Mouse (Mus musculus): Measurements from ENCODE around the gene Foxm1. TPM values are rescaled to one million over a fixed set of nuclear protein-coding genes. Genes with fewer than 3 reads are reported as not detected.

The Foxm1 gene
- total RNA-seq (2022): 1 to 10 TPM; 1.1 to 1.7 (median 1.4) TPM

DNA sequence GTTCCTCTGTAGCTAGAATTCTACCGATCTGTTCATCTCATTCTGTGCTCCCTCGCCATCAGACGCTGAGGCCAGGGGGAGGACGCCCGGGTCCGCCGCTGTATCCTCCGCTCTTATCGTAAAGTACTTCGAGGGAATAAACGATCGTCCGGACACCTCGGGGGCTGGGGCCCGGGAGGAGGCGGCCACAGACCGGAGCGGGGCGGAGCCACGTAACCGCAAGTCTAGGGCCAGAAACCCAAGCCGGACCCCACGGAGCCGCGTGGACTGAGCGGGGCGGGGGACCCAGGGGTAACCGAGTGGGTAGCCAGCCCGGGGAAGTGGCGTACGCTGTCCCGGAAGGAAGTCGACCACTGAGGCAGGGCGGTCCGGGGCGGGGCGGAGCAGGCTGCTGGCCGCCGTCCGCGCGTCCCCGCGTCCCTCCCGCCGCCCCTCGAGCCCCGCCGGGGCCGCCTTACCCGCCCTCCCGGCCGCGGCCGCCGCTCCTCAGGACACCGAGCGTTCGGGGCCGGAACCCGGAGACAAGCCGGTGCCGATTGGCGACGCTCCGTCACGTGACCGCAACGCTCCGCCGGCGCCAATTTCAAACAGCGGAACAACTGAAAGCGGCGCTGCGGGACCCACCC is at the start of gene Foxm1, which contains the start of gene Rhno1:
Gene Foxm1 (plus strand): TSS at position 587 of the 626 bp plus-strand sequence.
Gene Rhno1 (minus strand): TSS at position 531 of the 626 bp plus-strand sequence.
- peak; percentile 61 to 73 for DNase-seq (ENCODE audit: low spot score in 2 of 2)

DNA sequence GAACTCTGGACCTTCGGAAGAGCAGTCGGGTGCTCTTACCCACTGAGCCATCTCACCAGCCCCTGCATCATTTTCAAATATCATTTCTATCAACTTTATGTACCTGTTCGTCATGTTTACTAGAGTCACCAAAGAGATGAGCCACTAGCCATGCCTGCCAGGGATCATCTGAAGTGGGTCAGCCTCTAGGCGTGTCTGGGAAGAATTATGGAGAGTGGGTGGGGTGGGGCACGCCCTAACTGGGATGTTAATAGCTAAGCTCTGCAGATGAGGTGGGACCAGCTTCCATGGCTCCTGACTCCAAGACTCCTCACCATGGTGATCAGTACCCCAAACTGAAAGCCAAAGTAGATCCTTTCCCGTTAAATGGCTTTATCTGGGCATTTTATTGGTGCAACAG is 48.0 kb upstream of the Foxm1 start:
- no peak for DNase-seq (ENCODE audit: low spot score in 2 of 2)

DNA sequence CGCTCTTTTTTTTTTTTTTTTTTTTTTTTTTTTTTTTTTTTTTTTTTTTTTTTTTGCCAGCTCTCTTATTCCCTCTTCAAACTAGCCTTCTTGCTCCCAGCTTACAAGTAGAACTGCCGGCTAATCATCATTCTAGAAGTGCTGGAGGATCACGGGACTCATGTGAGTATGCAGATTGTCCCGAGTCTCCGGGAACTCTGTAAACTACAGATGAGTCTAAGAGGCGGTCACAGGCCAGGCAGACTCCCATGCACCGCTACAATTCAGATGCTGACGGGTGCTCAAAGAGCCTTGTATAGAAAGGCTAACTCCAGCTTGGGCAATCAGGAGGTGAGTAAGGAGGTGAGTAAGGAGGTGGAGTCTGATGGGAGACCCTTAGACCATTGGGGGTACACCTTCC is 47.2 kb upstream of the Foxm1 start:
- DNase-seq (ENCODE audit: low spot score in 2 of 2): no peak

DNA sequence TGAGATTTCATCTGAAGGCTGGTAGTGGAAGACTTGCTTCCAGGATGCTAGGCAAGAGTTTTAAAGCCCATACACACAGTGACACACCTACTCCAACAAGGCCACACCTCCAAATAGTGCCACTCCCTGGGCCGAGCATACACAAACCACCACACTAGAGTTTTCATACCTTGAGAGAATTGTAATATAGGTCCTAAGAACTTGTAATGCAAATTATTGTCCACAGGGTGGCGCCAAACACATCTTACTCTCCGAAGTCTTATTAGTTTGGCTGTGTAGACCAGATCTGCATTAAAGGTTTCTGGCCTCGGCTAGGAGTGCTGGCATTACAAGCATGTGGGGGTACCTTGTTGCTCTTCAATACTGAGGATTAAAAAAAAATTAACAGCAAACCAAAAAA is 44.5 kb upstream of the Foxm1 start:
- peak; percentile 54 to 73 for DNase-seq (ENCODE audit: low spot score in 2 of 2)

DNA sequence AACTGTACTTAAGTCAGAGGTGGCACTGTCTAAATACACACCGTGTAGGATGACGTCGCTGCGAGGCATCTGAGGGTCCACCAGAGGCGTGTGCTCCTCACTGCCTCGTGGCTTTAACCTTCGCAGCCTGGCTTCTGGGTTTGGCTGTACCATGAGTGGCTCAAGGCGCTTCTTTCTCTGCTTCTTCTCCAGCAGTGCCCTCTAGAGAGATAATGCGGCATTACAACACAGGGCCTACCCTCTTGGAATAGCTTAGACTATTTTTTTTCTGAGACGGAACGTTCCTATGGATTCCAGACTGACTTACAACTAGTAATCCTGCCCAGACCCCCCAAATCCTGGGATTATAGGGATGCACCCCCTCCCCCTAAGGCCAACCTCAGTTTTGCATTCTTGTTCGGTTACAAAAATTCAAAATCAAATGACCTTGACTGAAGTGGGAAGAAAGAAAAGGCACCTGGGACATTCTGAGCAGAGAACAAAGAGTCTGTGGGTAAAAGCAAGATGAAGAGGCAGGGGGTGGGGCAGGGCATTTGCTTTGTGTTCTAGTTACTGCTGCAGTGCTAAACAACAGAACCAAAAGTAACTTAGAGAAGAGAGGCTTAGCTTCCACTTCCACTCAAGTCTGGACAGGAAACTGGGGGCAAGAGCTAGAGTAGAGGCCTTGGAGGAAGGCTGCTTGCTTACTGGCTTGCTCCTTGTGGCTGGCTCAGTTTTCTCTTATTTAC is 28.2 kb upstream of the Foxm1 start:
- peak in 1 of 2 experiments; percentile 69 for DNase-seq (ENCODE audit: low spot score in 2 of 2)

DNA sequence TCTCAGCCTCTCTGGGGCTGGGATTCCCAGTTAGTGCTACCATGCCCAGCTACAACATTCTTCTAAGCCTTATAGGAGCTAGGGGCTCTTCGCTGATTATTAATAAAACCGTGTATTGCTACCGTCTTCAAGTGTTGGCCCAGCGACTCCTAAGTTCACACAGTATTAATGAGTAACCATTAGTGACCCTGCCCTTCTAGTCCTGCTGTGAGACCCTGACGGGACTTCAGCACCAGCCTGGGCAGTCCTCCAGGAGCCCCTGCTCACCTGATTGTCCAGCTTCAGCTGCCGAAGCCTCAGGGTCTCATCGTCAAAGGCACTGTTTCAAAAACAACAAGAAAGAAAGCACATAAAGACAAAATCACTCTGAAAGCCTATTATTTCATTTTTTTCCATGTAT is 25.3 kb upstream of the Foxm1 start:
- DNase-seq (ENCODE audit: low spot score in 2 of 2): no peak

DNA sequence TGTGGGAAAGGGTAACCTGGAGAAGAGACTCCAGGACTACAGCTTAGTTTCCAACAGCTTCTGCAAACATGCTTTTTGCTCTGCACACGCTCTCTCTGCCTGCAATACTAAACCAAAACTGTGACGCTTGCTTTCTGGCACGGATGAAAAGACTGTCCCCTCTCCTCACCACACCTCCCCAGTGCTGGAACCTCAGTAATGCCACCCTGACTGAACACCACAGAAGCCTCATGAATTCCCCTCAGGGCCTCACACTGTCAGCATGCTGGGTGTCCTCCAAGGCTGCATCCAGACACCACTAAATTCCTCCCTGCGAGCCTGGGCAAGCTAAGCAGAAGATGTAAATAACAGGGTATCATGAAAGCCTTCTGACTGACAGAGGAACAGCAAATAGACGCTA is 23.9 kb upstream of the Foxm1 start:
- no peak for DNase-seq (ENCODE audit: low spot score in 2 of 2)

DNA sequence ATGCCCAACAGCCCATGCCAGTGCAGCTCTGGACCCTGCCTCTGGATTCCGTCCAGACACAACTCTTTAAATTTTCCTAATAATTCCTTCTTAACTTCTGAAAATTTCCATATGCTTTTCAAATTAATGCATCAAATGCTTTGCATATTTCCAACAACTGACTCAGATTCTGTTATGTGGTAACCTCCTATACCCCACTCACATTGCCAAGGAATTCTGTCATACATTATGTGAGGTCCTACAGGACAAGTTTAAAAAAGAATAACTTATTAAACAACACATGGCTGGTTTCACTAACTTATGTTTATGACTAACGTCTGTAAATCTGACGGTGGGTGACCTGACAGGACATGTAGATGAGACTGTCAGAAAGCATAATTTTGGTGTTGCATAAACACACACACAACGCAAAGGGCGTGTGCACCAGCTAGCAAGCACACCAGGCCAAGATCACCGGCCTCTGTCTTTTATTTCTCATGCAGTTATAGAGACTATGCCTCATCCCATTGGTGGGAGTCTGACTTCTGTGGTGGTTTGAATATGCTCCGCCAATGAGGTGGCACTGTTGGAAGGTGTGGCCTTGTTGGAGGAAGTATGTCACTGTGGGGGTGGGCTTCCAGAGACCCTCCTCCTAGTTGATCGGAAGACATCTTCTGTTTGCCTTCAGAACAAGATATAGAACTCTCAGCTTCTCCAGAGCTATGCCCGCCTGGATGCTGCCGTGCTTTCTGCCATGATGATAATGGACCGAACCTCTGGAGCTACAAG is 20.6 kb upstream of the Foxm1 start:
- DNase-seq (ENCODE audit: low spot score in 2 of 2): no peak

DNA sequence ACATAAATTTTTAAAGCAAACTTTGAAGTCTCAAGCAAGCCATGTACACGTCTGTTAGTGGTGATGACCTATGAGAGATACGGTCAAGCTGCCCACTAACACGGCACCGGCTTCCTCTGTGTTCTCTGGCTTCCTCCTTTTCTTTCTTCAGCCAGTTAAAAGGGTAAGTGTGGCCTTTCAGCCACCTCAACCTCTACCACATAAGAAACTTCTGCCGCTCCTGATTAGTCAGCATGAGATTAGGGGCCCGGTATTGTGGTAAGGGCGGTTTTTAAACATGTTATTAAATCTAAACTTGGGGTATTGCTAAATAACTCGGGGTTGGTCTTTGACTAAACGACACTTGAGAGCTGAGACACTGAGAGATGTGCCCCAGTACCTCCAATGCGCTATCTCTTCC is 17.1 kb upstream of the Foxm1 start:
- no peak for DNase-seq (ENCODE audit: low spot score in 2 of 2)

DNA sequence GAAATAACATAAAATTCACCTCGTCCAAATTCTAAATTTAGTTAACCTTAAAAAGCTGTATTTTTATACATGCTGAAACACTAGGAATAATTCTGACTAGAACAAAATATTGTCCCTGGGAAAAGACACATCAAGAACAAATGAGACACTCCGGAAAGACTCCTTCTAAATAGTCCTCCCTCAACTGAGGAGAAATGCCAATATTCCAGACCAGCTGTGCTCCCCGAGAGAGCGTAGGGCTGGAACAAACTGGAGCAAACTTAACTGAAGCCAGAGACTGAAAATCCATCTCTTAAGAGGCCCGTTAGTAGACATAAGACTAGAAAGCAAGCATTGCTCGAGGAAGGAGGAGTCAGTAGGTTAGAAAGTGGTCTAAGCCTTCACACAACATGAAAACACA is 16.0 kb upstream of the Foxm1 start:
- DNase-seq (ENCODE audit: low spot score in 2 of 2): no peak

DNA sequence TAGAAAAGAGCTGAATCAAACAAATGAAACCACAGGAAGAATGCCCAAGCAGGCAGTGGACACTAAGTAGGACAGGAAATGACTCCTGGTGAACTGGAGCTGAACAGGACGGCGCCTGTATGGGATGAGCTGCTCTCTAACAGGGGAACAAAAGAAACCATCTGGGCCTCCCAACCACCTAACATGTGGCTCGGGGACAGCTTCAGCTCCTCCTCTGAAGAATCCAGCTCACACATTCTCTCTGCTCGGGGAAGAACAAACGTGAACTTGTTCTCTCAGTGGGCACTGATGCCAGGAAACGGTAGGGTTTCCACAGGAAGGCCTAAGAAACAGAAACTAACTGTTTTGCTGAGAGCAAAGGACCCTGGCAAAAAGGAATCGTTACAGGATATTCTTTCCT is 13.1 kb upstream of the Foxm1 start:
- peak; percentile 52 to 58 for DNase-seq (ENCODE audit: low spot score in 2 of 2)

DNA sequence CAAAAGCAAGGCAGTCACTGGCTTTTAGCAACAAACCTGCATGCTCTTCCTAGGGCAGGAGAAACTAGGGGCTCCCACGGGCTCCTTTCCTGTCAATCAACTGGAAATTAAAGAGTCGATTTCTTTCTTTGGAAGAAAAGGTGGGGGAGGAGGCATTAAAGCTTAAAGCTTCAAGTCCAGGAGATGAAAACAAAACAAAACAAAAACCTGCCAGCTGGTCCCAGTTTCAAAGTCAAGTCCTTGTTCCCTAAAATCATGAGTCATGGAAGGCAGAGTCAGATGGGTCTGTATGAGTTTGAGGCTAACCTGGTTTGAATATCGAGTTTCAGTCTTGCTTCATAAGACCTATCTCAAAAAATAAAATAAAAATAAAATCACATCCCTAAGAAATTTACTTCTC is 8.6 kb upstream of the Foxm1 start:
- no peak for DNase-seq (ENCODE audit: low spot score in 2 of 2)

DNA sequence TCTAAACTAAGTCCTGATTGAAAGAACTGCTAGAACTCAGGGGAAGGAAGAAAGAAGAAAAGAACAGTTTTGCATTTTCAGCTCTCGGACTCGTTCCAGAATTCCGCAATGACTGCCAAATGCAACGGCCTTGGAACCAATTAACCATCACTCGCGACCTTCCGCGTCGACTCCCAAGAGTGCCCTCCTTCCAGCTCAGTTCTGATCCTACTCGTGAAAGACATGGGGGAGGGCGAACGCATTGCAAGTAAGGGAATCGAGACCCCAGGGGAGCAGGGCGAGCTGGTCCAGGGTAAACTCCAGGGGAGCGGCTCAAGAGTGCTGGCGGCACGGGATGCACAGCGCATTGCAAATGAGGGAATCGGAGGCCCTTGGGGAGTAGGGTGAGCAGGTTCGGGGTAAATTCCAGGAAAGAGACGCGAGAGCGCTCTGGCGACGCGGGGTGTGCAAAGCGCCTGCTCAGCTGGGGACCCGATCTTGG is 7.5 kb upstream of the Foxm1 start:
- peak; percentile 37 to 59 for DNase-seq (ENCODE audit: low spot score in 2 of 2)

DNA sequence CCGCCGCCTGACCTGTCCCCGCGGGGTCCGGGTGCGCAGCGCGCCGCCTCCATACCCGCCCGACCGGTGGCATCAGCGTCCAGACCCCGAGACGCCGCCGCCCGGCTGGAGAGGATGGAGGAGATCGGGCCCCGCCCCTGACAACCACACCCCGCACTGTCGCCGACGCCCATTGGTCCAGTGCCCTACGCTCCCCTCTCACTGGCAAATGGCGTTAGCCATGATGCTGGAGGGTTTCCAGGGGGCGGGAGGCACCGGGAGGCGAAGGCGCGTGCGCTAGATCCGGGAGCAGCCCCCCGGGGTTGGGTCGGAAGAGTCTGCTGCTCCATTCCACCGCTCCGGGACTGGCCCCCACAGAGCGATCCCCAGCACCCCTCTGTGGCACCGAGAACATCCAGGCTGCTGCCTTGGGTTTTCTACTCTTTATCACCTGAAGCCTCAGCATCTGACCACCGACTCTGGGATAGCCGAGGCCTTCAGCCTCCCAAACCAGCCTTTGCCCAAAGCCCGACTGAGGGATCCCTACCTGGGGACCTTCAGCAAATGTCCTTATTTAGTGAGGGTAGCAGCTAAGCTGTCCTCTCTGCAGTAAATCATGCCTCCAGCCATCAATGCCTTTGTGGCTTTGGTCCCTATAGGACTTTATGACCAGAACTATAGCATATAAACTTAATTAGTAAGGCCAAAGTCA is 6.9 kb upstream of the Foxm1 start, which contains the start of gene Tulp3:
Gene Tulp3 (minus strand): TSS at position 126 of the 691 bp plus-strand sequence.
- peak; percentile 96 for DNase-seq (ENCODE audit: low spot score in 2 of 2)

DNA sequence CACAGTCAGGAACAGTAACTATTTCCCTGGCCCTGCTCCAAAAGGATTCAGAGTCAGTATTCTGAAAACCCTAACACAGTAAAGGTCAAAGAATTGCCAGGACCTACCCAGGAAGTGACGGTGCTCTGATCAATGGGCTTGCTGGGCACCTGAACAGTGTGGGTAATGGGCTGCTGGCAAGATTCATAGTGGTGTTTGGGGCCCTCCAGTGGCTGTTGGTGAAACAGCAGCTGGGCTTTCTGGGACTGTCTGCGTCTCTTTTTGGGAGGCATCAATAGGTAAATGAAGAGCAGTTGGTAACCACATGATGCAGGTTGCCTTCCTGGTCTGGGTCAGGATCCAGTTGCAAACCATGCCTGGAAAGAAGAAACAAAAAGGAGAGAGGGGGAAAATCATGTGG is 3.8 kb upstream of the Foxm1 start:
- DNase-seq (ENCODE audit: low spot score in 2 of 2): peak in 1 of 2 experiments; percentile 78

DNA sequence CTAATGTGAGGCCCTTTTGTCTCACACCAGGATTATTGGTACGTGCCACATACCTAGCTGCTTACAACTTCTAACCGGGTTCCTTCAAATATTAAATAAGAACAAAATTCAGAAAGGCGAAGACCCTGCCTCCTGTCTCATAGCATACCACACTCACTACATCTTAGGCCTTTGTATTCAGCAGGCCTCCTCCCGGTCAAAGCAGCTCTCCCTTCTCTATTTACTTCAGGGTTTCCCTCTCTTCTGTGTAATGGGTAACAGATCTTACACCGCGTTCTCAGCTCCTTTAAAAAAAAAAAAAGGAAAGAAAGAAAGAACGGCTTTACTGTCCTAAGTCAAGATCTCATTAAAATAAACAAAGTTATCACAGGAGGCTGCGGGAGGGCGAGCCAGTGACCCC is 866 bp upstream of the Foxm1 start:
- no peak for DNase-seq (ENCODE audit: low spot score in 2 of 2)

DNA sequence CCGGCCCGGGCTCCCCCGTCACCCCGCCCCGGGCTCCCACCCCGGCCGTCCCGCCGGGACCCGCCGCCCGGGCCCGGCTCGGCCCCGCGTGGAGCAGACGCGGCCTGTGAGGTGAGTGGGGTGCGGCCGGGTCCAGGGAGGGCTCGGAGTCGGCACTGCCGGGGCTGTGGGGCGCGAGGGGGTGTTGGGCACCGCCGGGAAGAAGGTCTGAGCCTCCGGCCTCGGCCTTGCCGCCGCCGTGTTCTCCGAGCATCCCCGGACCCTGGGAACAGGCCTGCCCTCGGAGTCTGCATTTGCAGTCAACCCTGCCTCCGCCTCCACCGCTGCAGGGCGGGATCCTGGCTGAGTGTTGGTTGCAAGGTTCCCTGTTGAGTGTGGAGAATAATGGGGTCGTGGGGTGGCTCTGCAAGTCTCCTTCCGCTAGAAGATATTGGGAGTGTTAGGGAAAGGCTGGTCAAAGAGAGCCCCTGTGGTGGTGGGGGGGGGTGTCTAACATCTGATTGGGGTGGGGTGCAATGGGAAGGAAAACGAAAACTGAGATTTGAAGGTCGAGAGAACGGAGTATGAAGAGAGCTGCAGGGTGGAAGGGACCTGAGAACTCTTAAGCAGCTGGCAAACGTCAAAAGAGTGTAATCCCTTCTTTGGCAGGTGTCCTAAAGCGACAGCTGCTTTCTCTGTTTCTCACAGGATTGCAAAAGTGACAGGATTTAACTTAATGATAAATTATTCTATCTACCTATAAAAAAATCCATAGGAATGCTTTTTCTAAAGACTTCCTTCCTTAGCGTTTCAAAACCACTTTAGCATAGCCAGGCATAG is 449 bp downstream of the Foxm1 start:
- no peak for DNase-seq (ENCODE audit: low spot score in 2 of 2)

DNA sequence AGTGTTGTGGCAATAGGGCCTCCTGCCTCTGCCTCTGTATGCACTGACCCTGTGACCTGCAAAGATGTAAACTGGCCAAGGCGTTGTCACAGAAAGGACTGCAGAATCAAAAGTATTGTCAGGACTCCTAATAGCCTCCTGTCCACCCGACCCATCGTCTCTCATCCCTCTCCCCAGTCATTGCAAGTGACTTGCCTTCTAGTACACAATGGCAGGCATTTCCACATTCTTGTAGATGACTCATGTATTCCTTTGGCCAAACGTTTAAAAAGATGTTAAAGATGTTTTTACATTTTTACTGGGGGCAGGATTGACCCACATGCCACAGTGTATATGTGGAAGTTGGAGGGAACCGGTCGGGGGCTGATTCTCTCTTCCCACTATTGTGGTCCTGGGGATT is 2.0 kb downstream of the Foxm1 start:
- DNase-seq (ENCODE audit: low spot score in 2 of 2): no peak

DNA sequence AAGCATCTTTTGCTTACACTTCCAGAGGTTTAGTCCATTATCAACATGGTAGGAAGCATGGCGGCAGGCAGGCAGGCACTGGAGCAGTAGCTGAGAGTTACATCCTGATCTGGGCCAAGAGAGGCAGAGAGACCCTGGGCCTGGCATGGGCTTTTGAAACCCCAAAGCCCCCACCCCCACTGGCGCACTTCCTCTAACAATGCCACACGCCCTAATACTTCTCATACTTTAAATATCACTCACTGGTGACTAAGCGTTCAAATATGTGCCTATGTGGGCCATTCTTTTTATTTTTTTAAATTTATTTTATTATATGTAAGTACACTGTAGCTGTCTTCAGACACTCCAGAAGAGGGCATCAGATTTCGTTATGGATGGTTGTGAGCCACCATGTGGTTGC is 3.7 kb downstream of the Foxm1 start:
- no peak for DNase-seq (ENCODE audit: low spot score in 2 of 2)

DNA sequence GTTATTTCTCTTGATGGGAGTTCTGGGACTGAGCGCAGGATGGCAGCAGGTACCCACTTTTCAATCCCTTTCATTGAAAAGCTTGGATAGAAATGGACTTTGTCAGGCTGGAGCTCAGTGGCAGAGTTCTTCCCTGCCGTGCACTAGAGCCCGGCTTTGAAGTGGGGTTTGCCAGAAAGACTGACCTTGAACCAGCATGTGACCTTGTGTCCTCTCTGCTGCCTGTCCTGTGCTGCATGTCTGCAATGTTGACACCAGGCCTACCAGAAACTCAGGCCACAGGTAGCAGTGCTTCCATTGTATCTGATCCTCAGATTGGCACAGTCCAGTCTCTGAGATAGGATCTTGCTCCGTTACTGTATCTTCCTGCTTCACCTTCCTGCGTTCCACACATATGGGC is 7.3 kb downstream of the Foxm1 start:
- DNase-seq (ENCODE audit: low spot score in 2 of 2): no peak

DNA sequence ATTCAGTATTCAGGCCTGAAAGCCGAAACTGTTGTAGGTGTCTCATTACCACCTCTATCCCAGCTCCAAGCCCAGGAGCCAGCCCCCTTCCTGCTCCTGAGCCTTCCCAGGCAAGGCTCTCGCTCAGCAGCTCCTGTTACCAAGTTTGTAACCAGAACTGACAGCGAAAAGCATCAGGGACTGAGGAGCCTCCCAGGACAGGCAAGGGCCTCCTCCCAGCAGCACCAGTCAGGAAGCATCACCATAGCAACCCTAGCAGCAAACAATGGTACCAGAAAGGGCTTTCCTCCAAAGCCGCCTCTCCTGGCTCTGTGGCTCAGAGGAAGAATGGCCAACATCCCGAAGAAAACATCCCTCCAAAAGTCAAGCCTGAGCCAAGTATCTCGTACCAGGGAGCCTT is 12.4 kb downstream of the Foxm1 start, which contains the start of the genes Tex52 and Gm44596:
Gene Tex52 (plus strand): TSS at position 265 of the 400 bp plus-strand sequence.
Gene Gm44596 (plus strand): TSS at position 312 of the 400 bp plus-strand sequence.
- peak; percentile 43 to 57 for DNase-seq (ENCODE audit: low spot score in 2 of 2)

Data from layer of hippocampus, adult 8-10 months (tissue).